Mouse (Mus musculus) ES-E14 (cell line): Measurements from ENCODE around the gene Tent5c.

ENCODE experiments used
- HCFC1 ChIP-seq: IDR thresholded peaks from 2 replicates; pipeline ENCODE4 v1.6.1; 2012; ENCODE audit warnings: low read length, inconsistent platforms, borderline replicate concordance; ENCODE audit not compliant: insufficient read depth
- MAFK ChIP-seq: IDR thresholded peaks from 2 replicates; pipeline ENCODE4 v1.6.1; 2014; ENCODE audit warnings: mild to moderate bottlenecking, low read depth, low read length, inconsistent platforms; ENCODE audit not compliant: insufficient read depth

GRCm38 (mm10) chr3:100418387-100418786 is 70.7 kb downstream of the Tent5c start:
- TF ChIP-seq MAFK (no peak), HCFC1 (no peak)
